Mouse (Mus musculus) liver, adult 2 months (tissue): ENCODE data around the gene Scn4a. TPM values are rescaled to one million over a fixed set of nuclear protein-coding genes. Genes with fewer than 3 reads are reported as not detected.

Experiments
- DNase-seq: peaks from one replicate; pipeline ENCODE4 v3.0.0-alpha.2; 2011; ENCODE audit warnings: low read depth, low spot score; ENCODE audit errors: extremely low read depth
- H3K27ac ChIP-seq: fragments of 200-500 bp; replicated peaks from 2 replicates; pipeline ENCODE4 v1.5.1; 2012; ENCODE audit warnings: low read depth, mild to moderate bottlenecking, control low read depth, inconsistent platforms, low read length; ENCODE audit not compliant: insufficient read depth
- H3K27me3 ChIP-seq: fragments of 200-500 bp; 2 replicates; pipeline ENCODE4 v1.6.1; 2012; ENCODE audit warnings: mild to moderate bottlenecking, moderate library complexity, low read length, inconsistent platforms; ENCODE audit not compliant: control insufficient read depth, insufficient read depth
- H3K36me3 ChIP-seq: fragments of 200-500 bp; 2 replicates; pipeline ENCODE4 v1.6.1; 2012; ENCODE audit warnings: low read length, inconsistent platforms; ENCODE audit not compliant: control insufficient read depth, insufficient read depth
- H3K4me1 ChIP-seq: fragments of 200-500 bp; 2 replicates; pipeline ENCODE4 v1.6.1; 2011; ENCODE audit warnings: low read length; ENCODE audit not compliant: control insufficient read depth, insufficient read depth
- H3K4me3 ChIP-seq: fragments of 200-500 bp; 2 replicates; pipeline ENCODE4 v1.5.1; 2011; ENCODE audit warnings: low read depth, mild to moderate bottlenecking, control low read depth, low read length, moderate library complexity; ENCODE audit not compliant: insufficient read depth
- H3K79me2 ChIP-seq: fragments of 200-500 bp; 2 replicates; pipeline ENCODE4 v1.6.1; 2012; ENCODE audit warnings: inconsistent platforms, mild to moderate bottlenecking, low read length, moderate library complexity; ENCODE audit not compliant: control insufficient read depth, insufficient read depth
- H3K9ac ChIP-seq: fragments of 200-500 bp; 2 replicates; pipeline ENCODE4 v1.6.1; 2012; ENCODE audit warnings: low read depth, mild to moderate bottlenecking, control low read depth, inconsistent platforms, low read length
- CTCF ChIP-seq: fragments of 200-500 bp; IDR thresholded peaks from 2 replicates; pipeline ENCODE4 v1.5.1; 2011; ENCODE audit warnings: low read depth, low read length, control low read depth
- POLR2A ChIP-seq: fragments of 200-500 bp; IDR thresholded peaks from 2 replicates; pipeline ENCODE4 v1.6.1; 2011; ENCODE audit warnings: low read length, control low read depth; ENCODE audit not compliant: insufficient read depth; ENCODE audit errors: extremely low read depth
- WGBS: fragments of 180-500 bp; shearing (Covaris S2); methylation state at CpG from one replicate; pipeline ENCODE4 v1.1.7; 2018; 5-methylcytosine and 5-hydroxymethylcytosine counted together
- polyA plus RNA-seq: library from polyadenylated mRNA; depleted of rRNA; stranded (reverse); fragments of >200 nt; gene quantifications from 2 replicates; pipeline ENCODE4 v1.2.3, GENCODE M21; 2012
- total RNA-seq: library from RNA; depleted of rRNA; stranded (reverse); fragments of >200 nt; gene quantifications from 2 replicates; pipeline ENCODE4 v1.2.3, GENCODE M21; 2014

Gene Scn4a
- total and polyA plus RNA-seq, 2 experiments: 0.02 to 0.09 TPM

GRCm38 (mm10) chr11:106373998-106374397 lies 20.9 kb upstream of the Scn4a start:
- H3K4me3 ChIP-seq: no peak overlapping the region
- no peaks in the 10 kb centered on the region for H3K79me2 ChIP-seq
- H3K27ac ChIP-seq: no peak overlapping the region
- TF ChIP-seq CTCF: no peak
- no peak for TF ChIP-seq POLR2A
- H3K9ac ChIP-seq: no peak overlapping the region
- DNase-seq: no peak
- no peaks in the 10 kb centered on the region for H3K27me3 ChIP-seq
- H3K36me3 ChIP-seq: no peaks in the 10 kb centered on the region
- 65% methylated on average over 11 of the region's 11 CpGs for WGBS
- no peaks in the 10 kb centered on the region for H3K4me1 ChIP-seq

- no peak overlapping the region for H3K27ac ChIP-seq
- no peaks in the 10 kb centered on the region for H3K36me3 ChIP-seq
- H3K79me2 ChIP-seq: no peaks in the 10 kb centered on the region
- H3K9ac ChIP-seq: no peak overlapping the region
- H3K4me1 ChIP-seq: no peaks in the 10 kb centered on the region
- H3K27me3 ChIP-seq: no peaks in the 10 kb centered on the region
- peak; percentile 35 for DNase-seq
- 5% methylated on average over 3 of the region's 3 CpGs for WGBS
- TF ChIP-seq POLR2A: no peak
- TF ChIP-seq CTCF: peak; percentile 86
- H3K4me3 ChIP-seq: no peak overlapping the region
Measured at GRCm38 (mm10) chr11:106366316-106366715, 13.2 kb upstream of the Scn4a start.

GRCm38 (mm10) chr11:106365366-106365765 lies 12.3 kb upstream of the Scn4a start, which contains the start of gene Prr29:
Prr29 (plus strand) TSS chr11:106365472.
- Histone ChIP-seq H3K4me1 (no peaks in the 10 kb centered on the region), H3K79me2 (no peaks in the 10 kb centered on the region), H3K27ac (no peak within 1 kb of the TSS), H3K36me3 (no peaks in the 10 kb centered on the region), H3K27me3 (no peaks in the 10 kb centered on the region), H3K9ac (no peak within 1 kb of the TSS), H3K4me3 (no peak within 1 kb of the TSS)
- DNase-seq: no peak
- 61% methylated on average over 10 of the region's 10 CpGs for WGBS
- TF ChIP-seq POLR2A (no peak), CTCF (no peak)

DNA sequence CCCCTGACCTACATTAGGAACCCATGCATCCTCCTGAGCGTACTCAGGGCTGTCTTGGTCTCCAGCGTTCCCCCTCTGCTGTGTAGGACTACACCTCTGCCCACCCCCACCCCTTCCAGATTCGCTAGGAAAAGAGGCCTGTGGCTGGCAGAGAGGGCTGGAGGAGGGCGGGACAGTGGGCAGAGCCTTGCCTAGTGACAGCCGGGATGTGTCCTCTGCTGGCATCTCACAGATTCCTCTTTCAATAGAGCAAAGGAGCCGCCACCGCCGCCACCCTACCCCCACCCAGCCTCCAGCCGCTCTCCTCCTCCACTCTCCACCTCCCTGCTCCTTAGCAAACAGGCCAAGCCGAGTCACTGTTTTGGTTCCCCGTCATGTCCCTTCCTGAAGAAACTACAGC lies 11.6 kb upstream of the Scn4a start:
- no peak for TF ChIP-seq POLR2A
- TF ChIP-seq CTCF: no peak
- Histone ChIP-seq H3K4me1 (no peaks in the 10 kb centered on the region), H3K9ac (no peak overlapping the region), H3K36me3 (no peaks in the 10 kb centered on the region), H3K79me2 (no peaks in the 10 kb centered on the region), H3K27ac (no peak overlapping the region), H3K27me3 (no peaks in the 10 kb centered on the region), H3K4me3 (no peak overlapping the region)
- no peak for DNase-seq
- 47% methylated on average over 11 of the region's 11 CpGs for WGBS

DNA sequence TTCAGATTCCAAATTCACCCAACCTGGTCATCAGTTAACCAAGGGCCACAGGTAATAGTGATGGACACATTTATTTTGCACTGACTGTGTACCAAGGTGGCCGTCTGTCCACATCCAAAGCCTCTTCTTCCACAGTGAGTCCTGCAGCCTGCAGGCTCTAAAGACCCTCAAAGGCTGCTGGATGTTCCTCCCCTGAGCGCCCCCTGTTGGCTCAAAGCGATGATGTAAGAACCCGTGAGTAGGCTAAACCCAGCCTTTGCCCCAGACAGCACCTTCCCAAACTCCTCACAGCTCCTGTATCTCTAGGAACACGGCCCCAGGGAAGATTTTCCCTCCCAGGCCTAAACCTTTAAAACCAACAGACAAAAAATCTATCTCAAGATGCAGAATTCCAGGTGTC lies 6.3 kb upstream of the Scn4a start:
- no peaks in the 10 kb centered on the region for H3K36me3 ChIP-seq
- no peak for DNase-seq
- H3K4me3 ChIP-seq: no peak overlapping the region
- H3K79me2 ChIP-seq: no peaks in the 10 kb centered on the region
- H3K27me3 ChIP-seq: no peaks in the 10 kb centered on the region
- H3K9ac ChIP-seq: no peak overlapping the region
- TF ChIP-seq CTCF: peak; percentile 36; the same call in 1 of the 2 replicates
- TF ChIP-seq POLR2A: no peak
- no peak overlapping the region for H3K27ac ChIP-seq
- no peaks in the 10 kb centered on the region for H3K4me1 ChIP-seq
- WGBS: 55% methylated on average over 5 of the region's 5 CpGs

- no peaks in the 10 kb centered on the region for H3K36me3 ChIP-seq
- H3K27me3 ChIP-seq: no peaks in the 10 kb centered on the region
- TF ChIP-seq CTCF: no peak
- no peak for TF ChIP-seq POLR2A
- peak; percentile 4 for DNase-seq
- H3K4me3 ChIP-seq: no peak overlapping the region
- 60% methylated on average over 19 of the region's 19 CpGs for WGBS
- H3K4me1 ChIP-seq: no peaks in the 10 kb centered on the region
- no peak overlapping the region for H3K9ac ChIP-seq
- H3K79me2 ChIP-seq: no peaks in the 10 kb centered on the region
- no peak overlapping the region for H3K27ac ChIP-seq
Measured at GRCm38 (mm10) chr11:106355382-106356128, 2.5 kb upstream of the Scn4a start.
